In genomic region chr2:38578602-38579521, GRCm38 (mm10) we compare ENCODE assay signal across 8 mouse cellular contexts.
DNase-seq lines count a peak whose midpoint lies in the region; ATAC-seq and TF ChIP-seq lines count a peak whose summit lies in the region.

No protein-coding gene starts in this region.

- TF ChIP-seq CTCF in intestine, postnatal 0 days (IDR thresholded peaks at IDR 0.05; ENCODE audit: low read depth): no peak
- TF ChIP-seq CTCF in liver, postnatal 0 days (IDR thresholded peaks at IDR 0.05; ENCODE audit: low read depth): no peak

- 0 out of 2 replicates have a peak, but pooled peaks cover 7% of the 10 kb centered on the region for H3K4me1 ChIP-seq in intestine, embryonic 14.5 days (replicated peaks; ENCODE audit: control insufficient read depth, insufficient read depth, low read length)
- no peaks in the 10 kb centered on the region for H3K4me1 ChIP-seq in intestine, postnatal 0 days (replicated peaks; ENCODE audit: control insufficient read depth, insufficient read depth, low read length)
- peaks cover 18% of the 10 kb centered on the region for H3K4me1 ChIP-seq in forebrain, embryonic 16.5 days (replicated peaks; ENCODE audit: control insufficient read depth, insufficient read depth, low read length)
- H3K4me1 ChIP-seq in lung, embryonic 16.5 days (replicated peaks; ENCODE audit: control insufficient read depth, insufficient read depth, low read length): peaks cover 13% of the 10 kb centered on the region
- H3K4me1 ChIP-seq in liver, postnatal 0 days (ENCODE audit: insufficient read depth): no peaks in the 10 kb centered on the region

- H3K27ac ChIP-seq in intestine, embryonic 14.5 days (ENCODE audit: low read depth): peak overlapping the region; percentile 24; the same call in 1 of the 2 replicates
- no peak overlapping the region for H3K27ac ChIP-seq in intestine, postnatal 0 days (ENCODE audit: low read depth, low read length)
- peak overlapping the region; percentile 89 for H3K27ac ChIP-seq in forebrain, embryonic 16.5 days (ENCODE audit: low read length)
- H3K27ac ChIP-seq in lung, embryonic 16.5 days (ENCODE audit: low read length): peak overlapping the region; percentile 71
- no peak overlapping the region for H3K27ac ChIP-seq in liver, postnatal 0 days (ENCODE audit: low read depth)

- TF ChIP-seq EP300 in liver, postnatal 0 days (IDR thresholded peaks at IDR 0.05; ENCODE audit: low read depth): no peak

- ATAC-seq in intestine, embryonic 14.5 days (replicated peaks; ENCODE audit: low FRiP score, low TSS enrichment, low read depth): no peak
- no peak for ATAC-seq in intestine, postnatal 0 days
- ATAC-seq in forebrain, embryonic 16.5 days: peak; percentile 75
- ATAC-seq in lung, embryonic 16.5 days (ENCODE audit: low read depth): peak; percentile 91
- ATAC-seq in liver, postnatal 0 days: no peak

- H3K36me3 ChIP-seq in intestine, embryonic 14.5 days (ENCODE audit: control insufficient read depth, insufficient read depth, low read length): peaks cover 71% of the 10 kb centered on the region
- peaks cover 81% of the 10 kb centered on the region for H3K36me3 ChIP-seq in intestine, postnatal 0 days (ENCODE audit: control insufficient read depth, insufficient read depth)
- H3K36me3 ChIP-seq in forebrain, embryonic 16.5 days (ENCODE audit: control insufficient read depth, insufficient read depth): no peaks in the 10 kb centered on the region
- H3K36me3 ChIP-seq in lung, embryonic 16.5 days (ENCODE audit: control insufficient read depth, insufficient read depth, low read length): peaks cover 10% of the 10 kb centered on the region; the same call in 1 of the 2 replicates
- H3K36me3 ChIP-seq in liver, postnatal 0 days (replicated peaks; ENCODE audit: insufficient read depth, low read length): peaks cover 25% of the 10 kb centered on the region

- no peak overlapping the region for H3K9ac ChIP-seq in intestine, embryonic 14.5 days (ENCODE audit: low read length)
- H3K9ac ChIP-seq in intestine, postnatal 0 days (ENCODE audit: low read depth, low read length): no peak overlapping the region
- no peak overlapping the region; the same call in 1 of the 2 replicates for H3K9ac ChIP-seq in forebrain, embryonic 16.5 days (replicated peaks; ENCODE audit: low read depth, low read length)
- no peak overlapping the region for H3K9ac ChIP-seq in lung, embryonic 16.5 days (ENCODE audit: low read length)
- no peak overlapping the region for H3K9ac ChIP-seq in liver, postnatal 0 days (replicated peaks)

- no peak overlapping the region for H3K4me3 ChIP-seq in intestine, embryonic 14.5 days (ENCODE audit: low read depth, low read length)
- no peak overlapping the region for H3K4me3 ChIP-seq in intestine, postnatal 0 days (ENCODE audit: low read depth, low read length)
- no peak overlapping the region for H3K4me3 ChIP-seq in forebrain, embryonic 16.5 days (replicated peaks; ENCODE audit: low read length)
- no peak overlapping the region for H3K4me3 ChIP-seq in lung, embryonic 16.5 days (ENCODE audit: low read length)
- H3K4me3 ChIP-seq in liver, postnatal 0 days (ENCODE audit: low read depth, low read length): no peak overlapping the region

- WGBS in intestine, embryonic 14.5 days: 53% methylated on average over 13 of the region's 13 CpGs
- WGBS in intestine, postnatal 0 days: 61% methylated on average over 13 of the region's 13 CpGs
- WGBS in forebrain, embryonic 16.5 days: 62% methylated on average over 13 of the region's 13 CpGs
- WGBS in lung, embryonic 16.5 days: 45% methylated on average over 13 of the region's 13 CpGs
- WGBS in liver, postnatal 0 days (ENCODE audit: insufficient replicate concordance): 72% methylated on average over 13 of the region's 13 CpGs

- H3K4me2 ChIP-seq in intestine, embryonic 14.5 days (ENCODE audit: low read length): no peak overlapping the region
- no peak overlapping the region for H3K4me2 ChIP-seq in intestine, postnatal 0 days (replicated peaks; ENCODE audit: low read depth)
- H3K4me2 ChIP-seq in forebrain, embryonic 16.5 days (ENCODE audit: low read length): no peak overlapping the region
- no peak overlapping the region for H3K4me2 ChIP-seq in lung, embryonic 16.5 days (ENCODE audit: low read depth, low read length)
- H3K4me2 ChIP-seq in liver, postnatal 0 days (ENCODE audit: low read depth, low read length): no peak overlapping the region

- no peaks in the 10 kb centered on the region for H3K9me3 ChIP-seq in intestine, embryonic 14.5 days (ENCODE audit: control insufficient read depth, low read length)
- H3K9me3 ChIP-seq in intestine, postnatal 0 days (ENCODE audit: control insufficient read depth): no peaks in the 10 kb centered on the region
- H3K9me3 ChIP-seq in forebrain, embryonic 16.5 days (ENCODE audit: control insufficient read depth, low read length): no peaks in the 10 kb centered on the region
- H3K9me3 ChIP-seq in lung, embryonic 16.5 days (ENCODE audit: control insufficient read depth, low read length): no peaks in the 10 kb centered on the region
- H3K9me3 ChIP-seq in liver, postnatal 0 days (ENCODE audit: low read length): no peaks in the 10 kb centered on the region

- H3K27me3 ChIP-seq in intestine, embryonic 14.5 days (replicated peaks; ENCODE audit: control insufficient read depth, insufficient read depth, low read length): no peaks in the 10 kb centered on the region
- no peaks in the 10 kb centered on the region for H3K27me3 ChIP-seq in intestine, postnatal 0 days (replicated peaks; ENCODE audit: control insufficient read depth, insufficient read depth, low read length)
- H3K27me3 ChIP-seq in forebrain, embryonic 16.5 days (replicated peaks; ENCODE audit: control insufficient read depth, insufficient read depth, low read length): no peaks in the 10 kb centered on the region
- H3K27me3 ChIP-seq in lung, embryonic 16.5 days (ENCODE audit: control insufficient read depth, insufficient read depth, low read depth, low read length): no peaks in the 10 kb centered on the region
- no peaks in the 10 kb centered on the region for H3K27me3 ChIP-seq in liver, postnatal 0 days (ENCODE audit: insufficient read depth, low read length)

- DNase-seq in intestine, embryonic 14.5 days (ENCODE audit: low spot score): no peak
- peak; percentile 49 to 61 for DNase-seq in right cerebral cortex, adult 2 months (ENCODE audit: low spot score in 2 of 2)
- DNase-seq in adrenal gland, adult (ENCODE audit: inconsistent age in 2 of 2, low spot score in 1 of 2): no peak
- DNase-seq in ovary, postnatal 14 days (ENCODE audit: low spot score): no peak
- DNase-seq in liver, postnatal 0 days: no peak

Comparison
In these comparisons a context has a peak if more than half of its experiments do, and no peak if none do; other contexts are left out.
1. H3K27ac ChIP-seq: peak in intestine, embryonic 14.5 days (single experiment), forebrain, embryonic 16.5 days (single experiment) and lung, embryonic 16.5 days (single experiment); none in intestine, postnatal 0 days (single experiment) and liver, postnatal 0 days (single experiment).
2. ATAC-seq: peak in forebrain, embryonic 16.5 days (single experiment) and lung, embryonic 16.5 days (single experiment); none in intestine, embryonic 14.5 days (single experiment), intestine, postnatal 0 days (single experiment) and liver, postnatal 0 days (single experiment).
3. DNase-seq: peak in right cerebral cortex, adult 2 months (2 of 2); none in intestine, embryonic 14.5 days (single experiment), adrenal gland, adult (0 of 2), ovary, postnatal 14 days (single experiment) and liver, postnatal 0 days (single experiment).